Mouse (Mus musculus) ES-CJ7 (cell line): Measurements from ENCODE around the gene Wdr26.

ENCODE experiments used
- DNase-seq: peaks from one replicate; pipeline ENCODE4 v3.0.0; 2011; ENCODE audit warnings: low read depth, low spot score

Gene Wdr26

DNA sequence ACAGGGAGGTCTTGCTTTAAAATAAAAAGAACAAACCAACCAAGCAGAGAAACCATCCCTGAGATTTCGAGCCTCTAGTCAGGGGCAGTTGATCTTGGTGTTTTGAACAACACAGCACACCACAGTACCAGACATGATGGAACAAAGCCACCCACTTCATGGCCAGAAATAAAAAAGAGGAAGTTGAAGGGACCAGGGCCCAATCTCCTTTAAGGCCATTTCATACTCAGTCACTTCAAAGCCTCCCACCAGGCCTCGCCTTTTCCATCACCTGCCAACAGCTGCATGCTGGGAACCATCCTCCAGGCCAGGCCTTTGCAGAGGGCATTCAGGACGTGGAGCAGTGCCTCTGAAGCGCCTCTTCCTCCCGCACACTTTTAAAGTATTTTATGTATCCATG is 25.5 kb upstream of the Wdr26 start:
- DNase-seq = no peak

DNA sequence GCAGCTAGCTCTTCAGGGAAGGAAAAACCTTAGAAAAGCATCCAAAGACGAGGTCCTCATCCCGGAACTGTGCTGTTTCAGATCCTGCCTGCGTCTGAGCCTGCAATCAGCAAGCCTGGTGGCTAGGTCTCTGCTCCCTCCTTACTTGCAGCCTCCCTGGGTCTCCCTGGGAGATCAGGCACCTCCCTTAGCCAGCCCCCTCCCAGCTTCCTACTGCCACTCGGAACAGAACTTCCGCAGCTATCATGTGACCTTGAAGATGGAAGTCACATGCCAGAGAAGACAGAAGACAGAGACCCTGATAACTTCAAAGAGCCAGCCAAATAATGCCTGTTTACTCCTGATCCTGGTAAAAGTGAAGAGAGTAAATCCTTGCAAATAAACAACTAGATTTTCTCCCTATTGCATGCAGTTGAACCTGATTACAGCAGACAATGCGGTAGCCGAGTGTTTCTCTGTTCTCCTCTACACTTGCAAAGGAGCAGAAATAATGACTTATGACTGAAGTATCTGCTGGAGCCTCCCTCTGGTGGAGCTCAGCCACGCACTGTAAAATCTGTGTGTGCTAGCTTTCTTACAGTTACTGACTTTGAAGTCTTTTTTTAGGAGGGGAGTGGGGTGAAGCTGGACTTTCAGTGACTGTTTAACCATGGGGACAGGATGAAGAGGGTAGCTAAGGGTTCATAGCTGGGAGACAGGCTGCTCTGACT is 22.7 kb upstream of the Wdr26 start:
- DNase-seq = peak; percentile 91

DNA sequence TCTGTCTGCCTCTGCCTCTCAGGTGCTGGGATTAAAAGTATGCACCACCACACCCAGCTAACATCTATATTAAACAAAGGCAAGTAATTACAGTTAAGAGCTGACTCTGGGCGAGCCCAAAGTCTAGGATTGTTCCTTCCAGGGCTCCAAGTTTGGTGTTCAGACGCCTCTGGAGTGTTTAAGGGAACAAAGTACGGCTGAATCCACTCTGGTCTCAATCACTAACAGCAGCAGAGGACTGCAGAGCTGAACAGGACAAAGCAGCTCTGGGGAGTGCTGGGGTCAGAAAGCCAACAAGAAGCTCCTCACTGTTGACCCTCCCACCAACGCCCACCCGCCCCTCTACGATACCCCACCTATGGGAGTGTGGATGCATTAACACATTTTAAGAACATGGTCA is 21.9 kb upstream of the Wdr26 start:
- DNase-seq = peak; percentile 51

DNA sequence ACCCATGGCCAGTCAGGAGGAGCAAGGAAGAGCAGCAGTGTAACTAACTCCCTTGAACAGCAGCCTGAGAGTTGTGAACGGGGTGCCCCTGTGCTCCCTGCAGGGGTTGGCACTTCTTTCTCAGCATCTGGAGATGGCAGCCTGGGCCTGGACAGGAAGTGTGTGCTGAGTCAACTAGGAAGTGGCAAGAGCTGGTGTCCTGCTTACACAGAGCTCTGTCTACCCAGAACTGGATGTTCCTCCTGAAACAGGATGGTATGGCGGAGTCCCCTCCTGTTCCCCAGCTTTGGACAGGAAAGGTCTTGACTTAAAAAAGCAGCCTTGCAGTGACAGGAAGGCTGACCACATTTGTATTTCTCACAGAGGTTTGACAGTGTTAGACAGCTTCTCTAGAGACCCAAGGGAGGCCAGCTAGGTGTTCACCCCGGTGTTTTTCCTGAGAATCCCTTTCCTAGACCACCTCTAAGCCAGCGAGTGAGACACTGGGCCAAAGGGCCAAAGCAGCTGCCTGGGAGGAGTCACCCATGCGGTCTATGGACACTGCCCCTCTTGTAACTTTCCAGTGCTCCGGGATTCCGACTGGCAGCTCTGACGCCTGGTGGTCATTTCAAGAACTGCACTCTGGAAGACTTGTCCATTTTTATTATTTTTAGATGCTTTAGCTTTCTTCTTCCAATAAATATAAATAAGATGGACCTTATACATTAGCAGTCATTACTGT is 20.7 kb upstream of the Wdr26 start:
- DNase-seq = peak; percentile 88

DNA sequence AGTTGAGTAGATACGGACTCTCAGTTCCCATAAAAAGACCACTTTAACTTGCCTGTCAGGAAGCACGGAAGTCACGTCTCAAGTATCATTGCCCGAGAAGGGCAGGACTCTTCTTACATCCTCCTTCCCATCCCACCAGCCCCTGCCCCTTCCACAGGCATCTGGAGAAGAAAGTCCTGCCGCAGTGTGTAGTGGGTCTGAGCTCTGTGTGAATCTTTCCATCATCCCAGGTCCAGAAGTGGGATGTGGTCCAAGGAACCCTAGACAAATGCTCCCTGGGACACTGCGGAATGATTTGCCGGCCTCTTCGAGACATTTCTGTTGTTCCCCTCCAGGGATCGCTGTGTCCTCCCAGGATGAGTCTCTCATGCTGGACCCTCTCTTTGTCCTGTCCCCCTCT is 20.0 kb upstream of the Wdr26 start:
- DNase-seq = no peak

DNA sequence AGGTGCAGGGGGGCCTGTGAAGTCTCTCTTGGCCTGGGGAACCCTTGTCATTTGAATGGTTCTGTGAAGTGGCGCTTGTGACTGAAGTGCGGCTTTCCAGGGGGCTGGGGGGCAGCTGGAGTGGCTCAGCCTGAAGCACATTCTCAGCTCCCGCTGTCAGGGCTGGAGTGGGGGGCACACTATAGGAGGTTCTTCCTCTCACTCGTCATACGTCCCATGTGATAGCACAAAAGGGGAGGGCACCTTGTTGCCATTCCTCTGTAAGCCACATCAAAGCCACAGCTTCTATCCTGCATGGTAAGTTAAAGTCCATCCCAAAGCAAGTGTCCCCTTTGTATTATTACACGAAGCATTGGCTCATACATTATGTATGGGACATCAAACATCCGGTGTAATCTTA is 19.5 kb upstream of the Wdr26 start:
- no peak for DNase-seq

DNA sequence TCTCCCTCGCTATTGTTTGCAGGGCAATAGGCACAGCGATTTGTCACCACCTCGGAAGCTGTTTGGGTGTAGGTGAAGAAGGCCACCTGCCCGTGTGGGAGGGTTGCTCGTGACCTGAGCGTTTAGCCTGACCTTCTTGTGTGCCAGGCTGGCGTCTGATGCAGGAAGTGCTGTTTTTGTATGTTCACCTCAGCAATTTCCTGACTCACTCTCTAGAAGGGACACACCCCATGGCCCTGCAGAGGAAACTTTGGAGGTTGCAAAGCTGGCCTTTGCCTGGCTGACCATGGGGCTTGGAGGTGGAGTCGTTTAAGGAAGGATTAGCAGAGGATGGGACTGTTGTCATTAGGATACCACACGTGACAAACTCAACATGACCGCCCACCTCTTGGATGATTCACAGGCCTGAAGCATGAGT is 18.9 kb upstream of the Wdr26 start:
- DNase-seq = peak; percentile 49

DNA sequence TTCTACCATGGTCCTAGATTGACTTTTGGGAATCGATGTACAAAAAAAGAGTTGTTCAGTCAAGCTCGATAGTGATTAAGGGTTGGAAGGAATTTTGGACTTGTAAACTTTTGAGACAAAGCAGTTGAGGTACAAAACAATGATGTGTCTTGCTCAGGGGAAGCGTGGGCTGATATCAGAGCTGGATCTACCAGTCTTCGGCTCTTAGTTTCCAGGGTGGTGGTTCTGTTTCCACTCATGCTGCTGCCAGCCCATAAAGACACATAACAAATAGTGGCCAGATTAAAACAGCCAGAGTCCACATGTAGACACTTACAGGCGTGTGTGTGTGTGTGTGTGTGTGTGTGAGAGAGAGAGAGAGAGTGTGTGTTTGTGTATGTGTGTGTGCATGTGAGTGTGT is 17.2 kb upstream of the Wdr26 start:
- no peak for DNase-seq

DNA sequence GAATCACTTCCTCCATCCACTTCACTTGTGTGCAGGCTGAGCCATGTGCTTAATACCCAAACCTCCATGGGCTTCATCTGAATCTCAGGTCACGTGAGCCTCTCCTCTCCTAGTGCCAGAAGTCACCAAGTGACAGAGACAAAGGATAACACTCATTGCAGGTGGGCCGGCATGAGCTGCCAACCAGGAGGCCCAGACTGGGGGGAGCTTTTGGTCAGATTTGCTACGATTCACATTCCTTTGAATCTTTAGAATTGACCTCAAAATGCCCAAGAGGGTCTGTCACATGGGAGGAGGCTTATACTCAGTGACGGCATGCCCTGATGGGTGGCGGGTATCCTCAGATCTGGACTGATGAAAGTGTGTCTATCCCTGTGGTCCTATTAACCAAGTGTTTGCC is 16.8 kb upstream of the Wdr26 start:
- DNase-seq = no peak

DNA sequence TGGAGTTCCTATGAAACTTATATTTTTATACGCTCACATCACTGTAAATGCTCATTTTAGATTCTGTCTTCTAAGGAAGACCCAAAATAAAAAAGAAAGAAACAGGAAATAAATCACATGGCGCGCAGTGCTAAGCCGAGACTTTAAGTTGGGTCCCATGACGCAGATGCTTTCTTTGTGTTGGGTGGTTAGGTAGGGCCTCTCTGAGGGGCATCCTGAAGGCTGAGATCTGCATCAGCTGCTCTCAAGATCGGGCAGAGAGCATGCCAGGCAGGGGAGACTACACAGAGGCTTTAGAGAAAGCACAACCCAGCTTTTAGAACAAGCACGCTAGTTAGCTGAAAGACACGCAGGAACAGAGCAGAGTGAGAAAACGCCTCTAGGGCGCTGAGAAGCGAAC is 16.0 kb upstream of the Wdr26 start:
- no peak for DNase-seq

DNA sequence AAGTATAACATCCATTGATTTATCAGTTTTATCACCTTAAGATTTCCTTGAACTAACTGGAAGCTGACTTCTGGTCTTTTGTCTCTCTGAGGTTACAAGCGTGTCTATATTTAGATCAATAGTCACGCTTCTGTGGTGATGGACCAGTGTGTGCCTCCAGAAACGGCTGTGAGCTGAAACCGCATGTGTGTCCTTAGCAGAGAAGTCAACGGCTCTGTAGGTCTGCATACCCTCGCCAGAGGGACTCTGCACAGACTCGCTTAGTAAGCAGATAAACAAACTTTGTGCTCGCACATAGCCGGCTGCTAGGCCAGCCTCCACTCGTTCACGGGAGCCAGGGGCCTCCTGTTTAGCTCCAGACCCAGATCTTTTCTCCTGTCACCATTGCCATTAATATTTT is 15.0 kb upstream of the Wdr26 start:
- no peak for DNase-seq

DNA sequence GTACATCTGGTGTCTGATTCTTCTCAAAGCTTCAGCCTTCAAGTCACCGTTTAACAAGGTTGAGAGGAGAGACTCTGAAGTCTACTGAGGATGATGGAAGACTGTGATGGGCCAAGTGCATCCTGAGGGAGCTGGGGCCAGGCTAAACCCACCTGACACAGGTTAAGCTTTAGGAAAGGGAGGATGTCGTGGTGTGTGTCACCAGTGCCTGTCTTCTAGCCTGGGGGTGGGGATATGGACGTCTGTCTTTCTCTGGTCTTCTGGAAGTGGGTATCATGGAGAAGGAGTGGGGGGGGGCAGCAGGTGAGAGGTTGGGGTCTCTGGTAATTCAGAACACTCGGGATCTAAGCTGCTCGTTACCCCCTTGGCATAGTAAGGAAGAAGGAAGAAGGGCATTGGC is 13.5 kb upstream of the Wdr26 start:
- DNase-seq = no peak

DNA sequence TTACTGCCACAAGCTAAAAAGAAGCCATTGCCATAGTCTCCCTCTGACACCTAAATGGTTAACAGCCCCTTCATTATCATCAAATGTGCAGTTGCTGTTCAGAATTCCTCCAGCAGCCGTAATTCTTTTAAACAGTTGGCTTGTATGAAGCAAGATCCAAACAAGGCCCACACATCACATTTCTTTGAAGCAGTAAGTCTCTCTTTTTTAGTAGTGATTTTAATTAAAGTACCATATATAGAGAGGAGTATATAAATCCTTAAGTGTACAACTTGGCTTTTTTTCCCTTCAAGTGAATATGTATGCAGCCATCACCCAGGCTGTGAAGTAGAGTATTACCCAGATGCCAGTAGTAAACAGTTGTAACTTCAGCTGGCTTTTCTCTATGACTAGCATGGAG is 10.2 kb upstream of the Wdr26 start:
- DNase-seq = no peak

DNA sequence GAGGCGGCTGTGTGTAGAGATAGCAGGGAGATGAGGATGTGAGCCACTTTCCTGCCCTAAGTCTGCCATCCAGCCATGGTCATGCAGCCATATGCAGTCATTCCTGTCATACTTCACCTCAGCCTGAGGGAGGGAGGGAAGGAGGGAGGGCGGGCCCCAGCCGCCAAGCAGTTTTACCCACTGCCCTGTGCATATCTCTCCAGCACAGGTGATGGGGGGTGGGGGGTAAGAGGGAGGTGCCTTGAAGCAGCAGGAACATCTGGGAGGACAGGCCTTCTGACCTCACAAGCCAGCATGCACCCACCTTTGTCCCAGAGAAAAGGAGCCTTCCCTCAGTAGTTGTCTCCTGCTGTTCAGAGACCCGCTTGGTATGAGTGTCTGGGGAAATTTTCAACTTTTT is 4.5 kb upstream of the Wdr26 start:
- no peak for DNase-seq

DNA sequence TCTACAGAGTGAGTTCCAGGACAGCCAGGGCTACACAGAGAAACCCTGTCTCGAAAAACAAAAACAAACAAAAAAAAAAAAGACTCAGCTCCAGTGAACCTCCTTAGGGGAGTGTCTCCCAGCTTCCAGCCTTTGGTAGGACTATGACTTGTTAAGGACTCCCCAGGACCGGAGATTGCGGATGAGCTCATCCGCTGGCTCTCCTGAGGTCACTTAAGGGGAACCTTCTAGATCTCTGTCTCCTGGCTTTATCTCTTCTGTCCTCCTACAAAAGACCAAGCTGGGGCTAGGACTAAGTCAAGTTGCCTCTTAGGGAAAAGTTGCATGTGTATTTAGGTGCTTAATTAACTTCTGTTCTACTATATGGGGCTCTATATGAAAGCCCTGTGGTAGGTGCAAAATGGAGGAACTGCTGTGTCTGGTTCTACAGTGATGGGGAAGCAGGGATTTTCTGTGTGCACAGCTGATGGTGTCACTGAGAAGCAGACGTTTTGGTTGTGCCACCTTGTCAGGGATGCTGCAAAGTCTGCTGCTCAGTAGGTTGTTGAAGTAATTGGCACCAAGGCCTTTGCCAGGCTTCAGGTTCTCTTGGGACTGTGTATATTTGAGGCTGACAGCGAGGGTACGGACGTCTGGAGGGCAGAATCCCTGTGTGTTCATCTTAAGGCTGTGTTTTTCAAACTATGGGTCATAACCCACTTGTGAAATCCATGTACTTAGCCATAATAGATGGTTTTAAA is 2.7 kb upstream of the Wdr26 start:
- DNase-seq = no peak

DNA sequence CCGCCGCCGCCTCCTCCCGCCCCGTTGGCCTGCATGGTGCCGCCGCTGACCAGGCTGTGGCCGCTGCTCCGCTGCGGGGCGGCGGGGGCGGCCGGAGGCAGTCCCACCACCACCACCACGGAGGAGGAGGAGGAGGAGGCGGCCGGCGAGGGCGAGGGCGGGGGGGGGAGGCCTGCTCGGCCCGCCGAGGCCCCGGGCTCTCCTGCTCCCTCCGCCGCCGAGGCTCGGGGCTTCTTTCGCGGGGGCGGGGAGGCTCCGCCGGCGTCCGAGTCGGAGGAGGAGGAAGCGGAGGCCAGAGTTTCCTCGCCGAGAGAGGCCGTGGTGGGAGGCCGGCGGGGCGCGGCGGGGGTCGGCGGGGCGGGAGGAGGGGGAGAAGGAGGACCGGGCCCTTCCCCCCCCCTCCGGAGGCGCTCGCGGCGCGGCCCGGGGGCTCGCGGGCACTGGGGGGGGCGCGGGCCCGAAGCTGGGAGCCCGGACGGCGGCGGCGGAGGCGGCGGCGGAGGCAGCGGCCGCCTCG is 340 bp downstream of the Wdr26 start:
- DNase-seq = no peak

DNA sequence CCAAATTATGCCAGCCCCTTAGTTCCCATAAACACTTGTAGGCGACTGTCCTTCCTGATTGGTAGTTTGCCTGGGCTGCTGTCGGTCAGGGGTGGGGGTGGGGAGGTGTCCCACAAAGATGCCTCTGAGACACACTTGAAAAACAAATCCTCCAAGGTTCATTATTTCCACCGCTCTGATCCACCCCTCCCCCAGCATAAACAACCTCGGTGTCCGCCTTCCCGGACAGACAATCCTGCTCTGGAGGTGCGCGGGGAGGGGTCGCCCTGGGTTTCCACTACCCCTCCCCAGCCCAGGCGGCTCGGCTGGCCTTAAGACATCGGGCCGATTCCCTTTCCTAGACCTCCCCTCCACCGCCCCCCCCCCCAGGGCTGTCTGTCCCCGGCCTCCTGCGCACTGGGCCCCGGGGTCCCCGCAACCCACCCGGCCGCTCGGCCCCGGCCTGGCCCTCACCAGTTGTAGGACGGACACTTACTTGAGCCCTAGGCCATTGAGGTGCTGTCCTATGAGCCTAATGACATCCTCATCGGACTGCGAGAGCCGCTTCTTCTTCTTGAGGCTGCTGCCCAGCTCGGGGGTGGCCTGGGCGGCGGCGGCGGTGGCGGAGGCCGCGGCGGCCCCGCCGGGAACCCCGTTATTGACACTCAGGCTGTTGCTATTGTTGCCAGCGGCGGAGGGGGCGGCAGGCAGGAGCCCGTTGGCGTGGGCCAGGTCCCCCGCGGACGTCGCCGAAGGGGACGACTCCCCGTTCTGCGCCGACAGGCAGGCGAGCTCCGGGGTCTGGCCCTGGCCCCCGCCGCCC is 999 bp downstream of the Wdr26 start:
- DNase-seq = peak; percentile 56

DNA sequence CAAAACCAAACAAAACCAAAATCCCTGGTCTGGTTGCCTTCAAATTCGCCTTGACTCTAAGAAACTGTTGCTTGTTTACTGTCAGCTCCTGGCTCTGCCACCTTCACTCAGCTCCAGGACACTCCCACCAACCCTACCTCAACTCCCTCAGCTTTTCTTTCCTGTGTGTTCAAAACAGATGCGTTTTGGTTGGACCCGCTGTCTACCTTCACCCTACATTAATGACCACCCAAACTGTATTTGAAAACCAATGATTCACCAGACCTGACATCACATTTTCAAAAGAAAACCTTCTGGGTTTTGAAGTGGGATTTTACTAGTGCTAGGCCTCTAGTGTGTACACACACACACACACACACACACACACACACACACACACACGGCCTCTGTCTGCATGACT is 1.7 kb downstream of the Wdr26 start:
- DNase-seq = no peak

DNA sequence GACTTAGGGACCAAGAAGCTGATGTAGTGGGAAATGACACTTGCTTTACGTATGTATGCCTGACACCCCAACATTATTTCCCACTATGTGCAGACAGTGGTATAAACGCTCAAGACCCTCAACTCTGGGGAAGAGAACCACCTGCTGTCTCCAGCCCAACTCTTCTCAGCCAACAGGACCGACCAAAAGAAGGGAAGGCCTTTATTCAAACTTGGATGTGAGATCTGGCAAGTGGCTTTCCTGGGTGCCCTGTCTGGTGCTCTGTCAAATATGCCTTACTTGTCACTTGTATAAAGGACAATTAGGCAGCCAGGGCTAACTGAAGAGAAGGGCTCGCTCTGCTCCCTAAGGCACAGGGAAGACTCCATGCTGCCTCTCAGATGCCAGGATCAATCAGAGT is 12.4 kb downstream of the Wdr26 start:
- no peak for DNase-seq

DNA sequence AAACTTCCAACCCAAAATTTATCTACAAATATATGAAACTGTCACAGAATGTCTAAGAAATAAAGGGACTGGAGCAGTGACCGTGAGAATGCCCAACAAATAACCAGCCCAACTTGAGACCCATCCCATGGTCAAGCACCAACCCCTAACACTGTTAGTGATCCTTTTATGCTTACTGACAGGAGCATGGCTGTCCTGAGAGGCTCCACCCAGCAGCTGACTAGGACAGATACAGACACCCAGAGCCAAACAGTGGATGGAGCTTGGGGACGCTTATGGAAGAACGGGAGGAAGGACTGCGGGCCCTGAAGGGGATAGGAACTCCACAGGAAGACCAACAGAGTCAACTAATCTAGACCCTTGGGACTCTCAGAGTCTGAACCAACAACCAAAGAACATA is 22.9 kb downstream of the Wdr26 start:
- no peak for DNase-seq

DNA sequence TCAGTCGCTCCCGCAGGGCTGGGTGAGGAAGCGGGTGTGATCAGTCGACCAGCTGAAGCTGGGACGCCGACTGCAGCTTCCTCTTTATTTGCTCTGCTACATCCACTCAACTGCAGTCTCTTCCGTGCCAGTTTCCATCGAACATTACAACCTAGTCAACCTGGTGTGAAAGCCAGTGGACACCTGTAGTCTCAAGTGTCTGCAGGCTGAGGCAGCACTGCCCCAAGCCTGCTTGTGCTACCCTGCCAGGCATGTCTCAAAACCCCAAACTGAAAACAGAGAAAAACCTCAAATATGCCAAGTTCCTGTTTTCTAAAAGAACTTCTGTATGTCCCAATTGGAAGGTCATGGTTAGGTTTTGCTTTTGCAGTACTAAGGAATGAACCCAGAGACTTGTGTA is 41.6 kb downstream of the Wdr26 start:
- no peak for DNase-seq

DNA sequence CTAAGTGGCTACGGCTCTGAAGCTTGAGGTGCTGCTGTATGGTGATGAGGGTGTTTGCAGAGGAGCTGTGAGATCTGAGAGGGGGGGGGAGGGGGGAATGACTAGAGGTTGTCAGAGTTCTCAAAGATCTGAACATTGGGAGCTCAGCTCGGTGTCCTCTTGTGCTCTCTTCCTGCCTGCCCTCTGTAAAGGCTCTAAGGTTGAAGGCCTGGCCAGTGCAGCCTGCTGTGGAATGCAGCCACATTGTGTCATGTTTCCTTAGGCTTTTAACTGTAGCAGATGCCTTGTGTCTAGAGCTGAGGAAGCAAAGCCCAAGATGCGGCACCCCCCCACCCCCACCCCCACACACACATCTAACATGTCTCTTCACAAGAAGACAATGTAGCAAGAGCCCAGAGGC is 43.4 kb downstream of the Wdr26 start:
- DNase-seq = no peak
